In the genomic region with DNA sequence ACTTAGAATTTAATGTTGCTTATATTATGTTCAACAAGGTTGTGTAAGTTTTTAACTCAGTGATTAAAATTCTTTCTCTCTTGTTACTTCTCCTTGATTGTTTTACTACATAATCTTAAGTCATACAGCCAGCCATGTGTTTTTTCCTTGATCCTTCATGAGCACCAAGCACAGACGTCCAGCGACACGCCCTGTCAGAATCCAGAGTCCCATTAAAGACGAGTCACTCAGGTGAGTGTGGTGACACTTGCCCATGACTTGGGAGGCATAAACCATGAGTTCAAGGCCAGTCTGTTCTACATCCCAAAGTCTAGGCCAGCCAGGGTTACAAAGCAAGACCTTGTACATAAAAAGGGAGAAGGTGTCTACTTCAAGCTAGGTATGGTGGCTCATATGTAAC, we compare ENCODE assay signal across 28 mouse cellular contexts. TPM values are rescaled to one million over a fixed set of nuclear protein-coding genes. Genes with fewer than 3 reads are reported as not detected.
"Had no signal": no experiment of that assay in that cellular context is flagged by ENCODE, and none has a peak within 500 bp of the region (broad histone marks: within the 10 kb centered on the region; RNA-seq: fewer than 3 reads in every experiment).

No protein-coding gene starts in this region.

- H3K27ac ChIP-seq: embryonic facial prominence, embryonic 10.5 days; embryonic facial prominence, embryonic 12.5 days; embryonic facial prominence, embryonic 13.5 days; embryonic facial prominence, embryonic 15.5 days; forebrain, embryonic 10.5 days; forebrain, embryonic 12.5 days; forebrain, embryonic 13.5 days; forebrain, embryonic 15.5 days; gastrocnemius, adult 2 months; heart, adult 2 months had no signal

- H3K36me3 ChIP-seq: embryonic facial prominence, embryonic 10.5 days; embryonic facial prominence, embryonic 12.5 days; embryonic facial prominence, embryonic 13.5 days; embryonic facial prominence, embryonic 15.5 days; forebrain, embryonic 10.5 days; forebrain, embryonic 12.5 days; forebrain, embryonic 15.5 days had no signal

- H3K4me1 ChIP-seq: embryonic facial prominence, embryonic 10.5 days; embryonic facial prominence, embryonic 12.5 days; embryonic facial prominence, embryonic 13.5 days; embryonic facial prominence, embryonic 15.5 days; forebrain, embryonic 10.5 days; forebrain, embryonic 12.5 days; forebrain, embryonic 13.5 days; forebrain, embryonic 15.5 days had no signal

- H3K9me3 ChIP-seq: embryonic facial prominence, embryonic 10.5 days; embryonic facial prominence, embryonic 12.5 days; embryonic facial prominence, embryonic 13.5 days; embryonic facial prominence, embryonic 15.5 days; forebrain, embryonic 10.5 days; forebrain, embryonic 12.5 days; forebrain, embryonic 13.5 days; forebrain, embryonic 15.5 days had no signal

- DNase-seq: cerebellum, adult 2 months; cerebellum, adult 8-10 months; cerebellum, adult 9-10 months; cerebellum, adult 9-11 months; cerebellum, postnatal 10 days; cerebellum, postnatal 14 days; cerebellum, postnatal 25 days; cerebellum, postnatal 36 days; embryo, embryonic 11 days; forebrain, postnatal 0 days; gastrocnemius, adult 2 months; gastrocnemius, postnatal 10 days; gastrocnemius, postnatal 14 days; gastrocnemius, postnatal 25 days; gastrocnemius, postnatal 36 days; heart, adult 18-20 months; heart, adult 2 months had no signal

- H3K27me3 ChIP-seq: embryonic facial prominence, embryonic 12.5 days; embryonic facial prominence, embryonic 13.5 days; embryonic facial prominence, embryonic 15.5 days; forebrain, embryonic 12.5 days; forebrain, embryonic 13.5 days; forebrain, embryonic 15.5 days had no signal

- H3K4me3 ChIP-seq: embryonic facial prominence, embryonic 10.5 days; embryonic facial prominence, embryonic 12.5 days; embryonic facial prominence, embryonic 13.5 days; embryonic facial prominence, embryonic 15.5 days; erythroblast, embryonic 14.5 days; forebrain, embryonic 10.5 days; forebrain, embryonic 12.5 days; forebrain, embryonic 13.5 days; forebrain, embryonic 15.5 days; gastrocnemius, adult 2 months; heart, adult 2 months had no signal

RNA-seq across cellular contexts. Expression of a gene that starts 33.6 kb away (rescaled TPM):
- total RNA-seq: common myeloid progenitor, adult 5-6 weeks; granulocyte monocyte progenitor cell, adult 5-6 weeks had no signal
- polyA plus RNA-seq: erythroblast, embryonic 14.5 days had no signal
